Mouse (Mus musculus): ENCODE data around the gene Nipa2. TPM values are rescaled to one million over a fixed set of nuclear protein-coding genes. Genes with fewer than 3 reads are reported as not detected.

The Nipa2 gene
- total and polyA plus RNA-seq, 3 experiments: 26.3 to 28.6 TPM; not detected in 1

DNA sequence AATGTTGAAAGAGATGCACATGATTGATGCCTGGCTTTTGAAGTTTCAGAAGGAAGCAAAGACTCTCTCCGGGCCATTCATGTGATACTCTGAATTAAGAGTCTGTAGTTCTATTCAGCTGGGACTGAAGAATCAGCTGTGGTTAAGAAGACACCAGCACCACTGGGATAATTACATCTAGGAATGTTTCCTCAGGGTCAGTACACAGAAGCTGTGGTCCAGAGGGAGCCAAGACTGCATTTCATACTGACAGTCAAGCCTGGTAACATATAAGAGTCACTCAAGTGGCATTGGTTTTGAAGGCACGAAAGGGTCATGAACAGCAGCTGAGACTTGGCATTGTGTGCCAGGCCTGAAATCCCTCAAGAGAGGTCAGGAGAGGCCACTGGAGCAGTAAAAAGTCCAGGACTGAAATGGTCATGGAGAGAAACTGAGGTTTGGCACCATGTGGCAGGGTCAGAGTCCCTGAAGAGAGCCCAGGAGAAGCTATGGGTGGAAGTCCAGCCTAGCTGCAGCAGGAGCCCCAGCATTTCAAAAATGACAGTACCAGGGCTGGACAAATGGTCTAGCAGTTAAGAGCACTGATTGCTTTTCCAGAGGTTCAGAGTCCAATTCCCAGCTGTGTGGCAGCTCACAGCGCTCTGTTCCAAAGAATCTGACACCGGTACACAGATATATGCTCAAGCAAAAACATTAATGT lies 48.2 kb upstream of the Nipa2 start:
- no peak overlapping the region for H3K4me3 ChIP-seq (ENCODE audit: control insufficient read depth in 1 of 2, insufficient read depth in 1 of 2, low read depth in 2 of 2, low read length in 2 of 2)
- no peaks in the 10 kb centered on the region for H3K27me3 ChIP-seq (ENCODE audit: control insufficient read depth in 1 of 2, insufficient read depth in 2 of 2, low read length in 2 of 2)
- peaks cover 12 to 16% of the 10 kb centered on the region in 2 experiments for H3K4me1 ChIP-seq (ENCODE audit: control insufficient read depth in 1 of 2, insufficient read depth in 2 of 2, low read length in 2 of 2)
- no peak for TF ChIP-seq NRF1 (IDR thresholded peaks at IDR 0.05; ENCODE audit: insufficient read depth, low read depth, low read length, poor library complexity, severe bottlenecking)
- TF ChIP-seq HCFC1 (IDR thresholded peaks at IDR 0.05; ENCODE audit: low read depth, low read length): no peak
- TF ChIP-seq TAL1 (IDR thresholded peaks at IDR 0.05; ENCODE audit: low read length): no peak
- no peak for TF ChIP-seq POLR2AphosphoS2 (IDR thresholded peaks at IDR 0.05; ENCODE audit: low read length)
- TF ChIP-seq POLR2A (IDR thresholded peaks at IDR 0.05; ENCODE audit: control insufficient read depth in 1 of 2, insufficient read depth in 1 of 2, low read depth in 1 of 2, low read length in 2 of 2, poor library complexity in 1 of 2): no peak
- no peak for TF ChIP-seq MYC (IDR thresholded peaks at IDR 0.05; ENCODE audit: low read depth, low read length)
- TF ChIP-seq MXI1 (IDR thresholded peaks at IDR 0.05; ENCODE audit: low read depth, low read length): no peak
- TF ChIP-seq SMC3 (IDR thresholded peaks at IDR 0.05; ENCODE audit: low read depth, low read length): no peak
- no peak for TF ChIP-seq USF2 (IDR thresholded peaks at IDR 0.05; ENCODE audit: borderline replicate concordance in 1 of 2, insufficient read depth in 1 of 2, low read depth in 1 of 2, low read length in 2 of 2)
- no peak for TF ChIP-seq RAD21 (IDR thresholded peaks at IDR 0.05; ENCODE audit: low read depth, low read length)
- TF ChIP-seq E2F4 (IDR thresholded peaks at IDR 0.05; ENCODE audit: borderline replicate concordance, low read depth, low read length): no peak
- TF ChIP-seq RCOR1 (IDR thresholded peaks at IDR 0.05; ENCODE audit: low read depth, low read length): no peak
- TF ChIP-seq ZMIZ1 (IDR thresholded peaks at IDR 0.05; ENCODE audit: low read depth, low read length): no peak
- no peak for TF ChIP-seq KAT2A (conservative IDR thresholded peaks at IDR 0.05; ENCODE audit: low read depth, low read length)
- TF ChIP-seq TCF12 (IDR thresholded peaks at IDR 0.05; ENCODE audit: low read depth, low read length): no peak
- TF ChIP-seq CHD1 (IDR thresholded peaks at IDR 0.05; ENCODE audit: low read depth, low read length): no peak
- TF ChIP-seq UBTF (IDR thresholded peaks at IDR 0.05; ENCODE audit: borderline replicate concordance, insufficient read depth, low read depth, low read length): no peak
- no peak for TF ChIP-seq ELF1 (IDR thresholded peaks at IDR 0.05; ENCODE audit: low read depth, low read length)
- no peak for TF ChIP-seq CTCF (IDR thresholded peaks at IDR 0.05 in 2 of 3, conservative IDR thresholded peaks at IDR 0.05 in 1 of 3; ENCODE audit: control insufficient read depth in 1 of 3, insufficient read depth in 1 of 3, low read depth in 2 of 3, low read length in 3 of 3, poor library complexity in 1 of 3, severe bottlenecking in 1 of 3)
- H3K27ac ChIP-seq (ENCODE audit: control insufficient read depth, low read depth, low read length): no peak overlapping the region
- DNase-seq (ENCODE audit: low read depth, low spot score): no peak
- 0 out of 2 replicates have a peak, but pooled peaks cover 2% of the 10 kb centered on the region for H3K79me2 ChIP-seq (ENCODE audit: control insufficient read depth, insufficient read depth, low read length, poor library complexity)
- no peaks in the 10 kb centered on the region for H3K9me3 ChIP-seq (replicated peaks; ENCODE audit: insufficient read depth, low read length)
- H3K9ac ChIP-seq (ENCODE audit: control insufficient read depth, low read depth, low read length, poor library complexity, severe bottlenecking): no peak overlapping the region
- H3K36me3 ChIP-seq (ENCODE audit: control insufficient read depth in 1 of 2, insufficient read depth in 2 of 2, low read length in 2 of 2): peaks cover 0 to 17% of the 10 kb centered on the region in 2 experiments; a peak in 2 of 4 replicates

DNA sequence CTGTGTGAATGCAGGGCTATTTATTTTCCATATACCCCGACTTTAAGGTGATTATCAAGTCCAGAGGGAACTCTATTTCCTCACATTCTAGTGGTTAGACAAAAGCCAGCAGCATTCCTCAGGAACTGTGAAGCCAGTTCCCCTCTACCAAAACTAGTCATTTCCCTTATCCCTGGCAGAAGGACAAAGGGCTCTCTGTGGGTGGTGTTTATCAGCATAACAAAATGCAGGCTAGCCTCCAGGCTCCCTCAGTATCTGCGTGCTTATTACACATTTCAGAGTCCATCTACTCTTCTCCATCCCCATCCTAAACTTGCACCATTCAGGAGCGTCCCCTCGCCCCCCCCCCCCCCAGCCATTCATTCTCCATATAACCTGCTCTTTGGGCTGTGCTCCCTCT lies 36.7 kb upstream of the Nipa2 start:
- H3K27ac ChIP-seq (ENCODE audit: control insufficient read depth, low read depth, low read length): no peak overlapping the region
- H3K79me2 ChIP-seq (ENCODE audit: control insufficient read depth, insufficient read depth, low read length, poor library complexity): no peaks in the 10 kb centered on the region
- no peaks in the 10 kb centered on the region for H3K4me1 ChIP-seq (ENCODE audit: control insufficient read depth in 1 of 2, insufficient read depth in 2 of 2, low read length in 2 of 2)
- H3K36me3 ChIP-seq (ENCODE audit: control insufficient read depth in 1 of 2, insufficient read depth in 2 of 2, low read length in 2 of 2): peaks cover under 1 to 1% of the 10 kb centered on the region in 2 experiments; a peak in 3 of 4 replicates
- no peaks in the 10 kb centered on the region for H3K9me3 ChIP-seq (replicated peaks; ENCODE audit: insufficient read depth, low read length)
- H3K9ac ChIP-seq (ENCODE audit: control insufficient read depth, low read depth, low read length, poor library complexity, severe bottlenecking): no peak overlapping the region
- DNase-seq (ENCODE audit: low read depth, low spot score): peak; percentile 23
- H3K4me3 ChIP-seq (ENCODE audit: control insufficient read depth in 1 of 2, insufficient read depth in 1 of 2, low read depth in 2 of 2, low read length in 2 of 2): no peak overlapping the region
- TF ChIP-seq KAT2A (conservative IDR thresholded peaks at IDR 0.05; ENCODE audit: low read depth, low read length) (no peak), TBP (IDR thresholded peaks at IDR 0.05; ENCODE audit: low read depth, low read length) (no peak), SMC3 (IDR thresholded peaks at IDR 0.05; ENCODE audit: low read depth, low read length) (no peak), ZNF384 (IDR thresholded peaks at IDR 0.05; ENCODE audit: low read depth, low read length) (no peak), ZMIZ1 (IDR thresholded peaks at IDR 0.05; ENCODE audit: low read depth, low read length) (no peak), POLR2AphosphoS2 (IDR thresholded peaks at IDR 0.05; ENCODE audit: low read length) (no peak), MAFK (IDR thresholded peaks at IDR 0.05; ENCODE audit: borderline replicate concordance, low read depth, low read length) (no peak), RAD21 (IDR thresholded peaks at IDR 0.05; ENCODE audit: low read depth, low read length) (no peak), EP300 (IDR thresholded peaks at IDR 0.05; ENCODE audit: low read depth in 1 of 2, low read length in 2 of 2) (no peak)
- no peaks in the 10 kb centered on the region for H3K27me3 ChIP-seq (ENCODE audit: control insufficient read depth in 1 of 2, insufficient read depth in 2 of 2, low read length in 2 of 2)
